In genomic region chr2:118353498-118353897, GRCm38 (mm10) we compare ENCODE assay signal across 18 mouse cellular contexts. TPM values are rescaled to one million over a fixed set of nuclear protein-coding genes. Genes with fewer than 3 reads are reported as not detected.
DNase-seq lines count a peak whose midpoint lies in the region; ATAC-seq and TF ChIP-seq lines count a peak whose summit lies in the region.
"Had no signal": no experiment of that assay in that cellular context is flagged by ENCODE, and none has a peak within 500 bp of the region (broad histone marks: within the 10 kb centered on the region; RNA-seq: fewer than 3 reads in every experiment).

No protein-coding gene starts in this region.

- intact Hi-C loops in left cerebral cortex, postnatal 25 days (cut with DNase I), result no loop called here

- H3K36me3 ChIP-seq in midbrain, embryonic 11.5 days (ENCODE audit: control insufficient read depth, insufficient read depth, low read length), result no peaks in the 10 kb centered on the region
- no peaks in the 10 kb centered on the region for H3K36me3 ChIP-seq in midbrain, embryonic 10.5 days
- no peaks in the 10 kb centered on the region for H3K36me3 ChIP-seq in myocyte (ENCODE audit: control insufficient read depth, insufficient read depth)
- H3K36me3 ChIP-seq: heart, embryonic 13.5 days; liver, embryonic 13.5 days had no signal

- DNase-seq in midbrain, embryonic 11.5 days (ENCODE audit: low spot score, missing footprints), result peak; percentile 86
- DNase-seq in midbrain, embryonic 10.5 days (ENCODE audit: low spot score), result no peak
- DNase-seq in adipocyte (ENCODE audit: low spot score), result peak; percentile 44
- peak; percentile 42 for DNase-seq in kidney, adult 9 months
- DNase-seq in left cerebral cortex, postnatal 25 days (ENCODE audit: low spot score in 2 of 2), result no peak
- DNase-seq in urinary bladder, adult 2 months (ENCODE audit: low spot score), result no peak
- DNase-seq: adrenal gland, postnatal 10 days; cerebellum, adult 8-10 months; gastrocnemius, postnatal 25 days; heart, postnatal 36 days; layer of hippocampus, postnatal 36 days; left cerebral cortex, postnatal 4 days; liver, embryonic 13.5 days; thymus, postnatal 25 days had no signal

- H3K79me2 ChIP-seq in myocyte (ENCODE audit: control insufficient read depth, insufficient read depth), result no peaks in the 10 kb centered on the region

- no peaks in the 10 kb centered on the region for H3K27me3 ChIP-seq in midbrain, embryonic 11.5 days (ENCODE audit: control insufficient read depth, insufficient read depth, low read length)
- no peaks in the 10 kb centered on the region for H3K27me3 ChIP-seq in midbrain, embryonic 10.5 days (ENCODE audit: low read depth, poor library complexity, severe bottlenecking)
- H3K27me3 ChIP-seq in myocyte (ENCODE audit: control insufficient read depth, insufficient read depth, insufficient read length), result no peaks in the 10 kb centered on the region
- H3K27me3 ChIP-seq: heart, embryonic 13.5 days; liver, embryonic 13.5 days had no signal

- no peak overlapping the region for H3K4me3 ChIP-seq in midbrain, embryonic 11.5 days (ENCODE audit: low read depth, low read length)
- H3K4me3 ChIP-seq in midbrain, embryonic 10.5 days, result no peak overlapping the region
- H3K4me3 ChIP-seq in myocyte, result no peak overlapping the region
- H3K4me3 ChIP-seq: heart, embryonic 13.5 days; liver, embryonic 13.5 days had no signal

- no peak for ATAC-seq in midbrain, embryonic 11.5 days (ENCODE audit: low FRiP score)
- ATAC-seq: inflammation-experienced regulatory T-cells, adult 6 months had no signal

- no peaks in the 10 kb centered on the region for H3K9me3 ChIP-seq in midbrain, embryonic 11.5 days (ENCODE audit: control insufficient read depth, low read length)
- no peaks in the 10 kb centered on the region for H3K9me3 ChIP-seq in midbrain, embryonic 10.5 days (replicated peaks)
- H3K9me3 ChIP-seq: heart, embryonic 13.5 days; liver, embryonic 13.5 days had no signal

- H3ac ChIP-seq in myocyte (ENCODE audit: control insufficient read depth, insufficient read length), result no peak overlapping the region

- no peak for TF ChIP-seq POLR2A in myocyte (IDR thresholded peaks at IDR 0.05; ENCODE audit: insufficient read length, low read depth)

- peaks cover 17% of the 10 kb centered on the region for H3K4me1 ChIP-seq in midbrain, embryonic 11.5 days (ENCODE audit: control insufficient read depth, insufficient read depth, low read length)
- peaks cover 33% of the 10 kb centered on the region for H3K4me1 ChIP-seq in midbrain, embryonic 10.5 days
- H3K4me1 ChIP-seq: heart, embryonic 13.5 days; liver, embryonic 13.5 days had no signal

- H3K4me2 ChIP-seq in midbrain, embryonic 11.5 days, result no peak overlapping the region
- peak overlapping the region; percentile 46 for H3K4me2 ChIP-seq in myocyte (ENCODE audit: low read depth)
- H3K4me2 ChIP-seq: heart, embryonic 13.5 days; liver, embryonic 13.5 days had no signal

- H3K9ac ChIP-seq in midbrain, embryonic 11.5 days (ENCODE audit: low read length), result no peak overlapping the region
- H3K9ac ChIP-seq: heart, embryonic 13.5 days; liver, embryonic 13.5 days had no signal

- WGBS in midbrain, embryonic 11.5 days, result 25% methylated on average over 4 of the region's 4 CpGs
- WGBS in midbrain, embryonic 10.5 days, result 39% methylated on average over 4 of the region's 4 CpGs

- no peak overlapping the region; the same call in 1 of the 2 replicates for H3K27ac ChIP-seq in midbrain, embryonic 11.5 days (ENCODE audit: low read depth, low read length)
- no peak overlapping the region for H3K27ac ChIP-seq in midbrain, embryonic 10.5 days (replicated peaks)
- H3K27ac ChIP-seq: heart, embryonic 13.5 days; liver, embryonic 13.5 days had no signal

TF ChIP-seq in myocyte, 11 proteins besides CTCF, POLR2A, EP300 and RAD21:
- TF ChIP-seq TCF12 (IDR thresholded peaks at IDR 0.05; ENCODE audit: insufficient read depth, poor library complexity, severe bottlenecking) (no peak), E2F4 (IDR thresholded peaks at IDR 0.05; ENCODE audit: insufficient read depth) (no peak), CEBPB (IDR thresholded peaks at IDR 0.05; ENCODE audit: insufficient read depth, poor library complexity, severe bottlenecking) (no peak), SRF (IDR thresholded peaks at IDR 0.05; ENCODE audit: control insufficient read depth, insufficient read length, low read depth) (no peak), TCF3 (IDR thresholded peaks at IDR 0.05; ENCODE audit: insufficient read length, low read depth) (no peak), MYOD1 (IDR thresholded peaks at IDR 0.05; ENCODE audit: control insufficient read depth in 1 of 3, insufficient read length in 2 of 3, low read depth in 2 of 3) (no peak), REST (IDR thresholded peaks at IDR 0.05; ENCODE audit: insufficient read depth, insufficient read length) (no peak), MAX (IDR thresholded peaks at IDR 0.05; ENCODE audit: low read depth) (no peak)

RNA-seq across cellular contexts. Expression of gene Gpr176, which starts 19.7 kb away (rescaled TPM):
- 0.25 TPM in 2 replicates for polyA plus RNA-seq in midbrain, embryonic 11.5 days (2014; fragmentation: Nextera tagmentation; extraction: Ambion mirVana)
- 0.16 and 0.32 TPM in 2 replicates for polyA plus RNA-seq in midbrain, embryonic 10.5 days (2016; fragmentation: Nextera tagmentation; extraction: Ambion mirVana)
- 1.5 TPM for polyA plus RNA-seq in myocyte (2012; fragmentation: generic; extraction: Trizol)
- 10 to 100 TPM in 1 of 2 experiments, 1 to 10 TPM in 1; 9.3 to 11.2 TPM for total RNA-seq in left cerebral cortex, postnatal 25 days (2021)
- 0.34 and 0.36 TPM in 2 replicates for polyA plus RNA-seq in urinary bladder, adult 2 months (2012; rRNA removed)
- total RNA-seq: MEL had no signal

RNA-seq across cellular contexts. Expression of gene Eif2ak4, which starts 34.9 kb away (rescaled TPM):
- 11.6 and 11.8 TPM in 2 replicates for polyA plus RNA-seq in midbrain, embryonic 11.5 days (2014; fragmentation: Nextera tagmentation; extraction: Ambion mirVana)
- polyA plus RNA-seq in midbrain, embryonic 10.5 days (2016; fragmentation: Nextera tagmentation; extraction: Ambion mirVana), result 10.6 and 10.7 TPM in 2 replicates
- 4.7 TPM for polyA plus RNA-seq in myocyte (2012; fragmentation: generic; extraction: Trizol)
- 10 to 100 TPM; 20.2 to 21.2 TPM for total RNA-seq in left cerebral cortex, postnatal 25 days (2021)
- polyA plus RNA-seq in urinary bladder, adult 2 months (2012; rRNA removed), result 11.6 and 13.3 TPM in 2 replicates

Comparison
In these comparisons a context has a peak if more than half of its experiments do, and no peak if none do; other contexts are left out.
1. DNase-seq: peak in midbrain, embryonic 11.5 days (single experiment), adipocyte (single experiment) and kidney, adult 9 months (single experiment); none in midbrain, embryonic 10.5 days (single experiment), left cerebral cortex, postnatal 25 days (0 of 2) and urinary bladder, adult 2 months (single experiment).